Mouse (Mus musculus) small intestine, adult 2 months (tissue): ENCODE data around the gene Col4a2. TPM values are rescaled to one million over a fixed set of nuclear protein-coding genes. Genes with fewer than 3 reads are reported as not detected.
A peak's percentile ranks its signal among the peaks of the same experiment; 100 is the strongest.

Experiments used
- H3K27ac ChIP-seq: fragments of 200-500 bp; 2 replicates; pipeline ENCODE4 v1.5.1; 2012; ENCODE audit warnings: low read depth, low read length, control low read depth, inconsistent platforms; ENCODE audit not compliant: insufficient read depth
- H3K27me3 ChIP-seq: fragments of 200-500 bp; 2 replicates; pipeline ENCODE4 v1.6.1; 2012; ENCODE audit warnings: mild to moderate bottlenecking, moderate library complexity, low read length, inconsistent platforms; ENCODE audit not compliant: control insufficient read depth, insufficient read depth
- H3K36me3 ChIP-seq: fragments of 200-500 bp; 2 replicates; pipeline ENCODE4 v1.6.1; 2012; ENCODE audit warnings: mild to moderate bottlenecking, low read length, control low read depth, inconsistent platforms; ENCODE audit not compliant: control insufficient read depth, insufficient read depth
- H3K4me1 ChIP-seq: fragments of 200-500 bp; 2 replicates; pipeline ENCODE4 v1.6.1; 2012; ENCODE audit warnings: low read length, inconsistent platforms, mixed read lengths; ENCODE audit not compliant: control insufficient read depth, insufficient read depth, insufficient read length
- H3K4me3 ChIP-seq: fragments of 200-500 bp; 2 replicates; pipeline ENCODE4 v1.5.1; 2012; ENCODE audit warnings: low read depth, mild to moderate bottlenecking, control low read depth, inconsistent platforms, low read length, moderate library complexity
- CTCF ChIP-seq: fragments of 200-500 bp; IDR thresholded peaks from 2 replicates; pipeline ENCODE4 v1.5.1; 2012; ENCODE audit warnings: low read depth, mild to moderate bottlenecking, control low read depth, inconsistent platforms, low read length, moderate library complexity, mixed read lengths; ENCODE audit not compliant: insufficient replicate concordance, insufficient read length; ENCODE audit errors: extremely low read depth
- POLR2A ChIP-seq: fragments of 200-500 bp; IDR thresholded peaks from 2 replicates; pipeline ENCODE4 v1.6.1; 2012; ENCODE audit warnings: low read depth, mild to moderate bottlenecking, control low read depth, inconsistent platforms, low read length, moderate library complexity
- WGBS: fragments of 180-500 bp; shearing (Covaris S2); methylation state at CpG from one replicate; pipeline ENCODE4 v1.1.7; 2018; 5-methylcytosine and 5-hydroxymethylcytosine counted together
- polyA plus RNA-seq: library from polyadenylated mRNA; depleted of rRNA; stranded (reverse); fragments of >200 nt; gene quantifications from 2 replicates; pipeline ENCODE4 v1.2.3, GENCODE M21; 2012

Gene Col4a2
- polyA plus RNA-seq, 1 experiment = 35.6 TPM

- Histone ChIP-seq H3K27me3 (no peaks in the 10 kb centered on the region), H3K36me3 (no peaks in the 10 kb centered on the region), H3K4me3 (no peak overlapping the region), H3K27ac (no peak overlapping the region), H3K4me1 (peaks cover 3% of the 10 kb centered on the region)
- TF ChIP-seq CTCF (no peak), POLR2A (no peak)
- WGBS = 73% methylated on average over 8 of the region's 8 CpGs
These were observed 101.7 kb downstream of the Col4a2 start for GRCm38 (mm10) chr8:11414304-11414703.

- no peak for TF ChIP-seq CTCF
- TF ChIP-seq POLR2A = no peak
- Histone ChIP-seq H3K36me3 (no peaks in the 10 kb centered on the region), H3K4me1 (peaks cover 3% of the 10 kb centered on the region), H3K27ac (no peak overlapping the region), H3K4me3 (no peak overlapping the region), H3K27me3 (no peaks in the 10 kb centered on the region)
- WGBS = 79% methylated on average over 10 of the region's 10 CpGs
These were observed 102.5 kb downstream of the Col4a2 start for GRCm38 (mm10) chr8:11415089-11415488.

- no peaks in the 10 kb centered on the region for H3K36me3 ChIP-seq
- H3K27me3 ChIP-seq = no peaks in the 10 kb centered on the region
- H3K4me3 ChIP-seq = no peak overlapping the region
- TF ChIP-seq POLR2A = no peak
- no peak for TF ChIP-seq CTCF
- no peak overlapping the region for H3K27ac ChIP-seq
- no peaks in the 10 kb centered on the region for H3K4me1 ChIP-seq
- WGBS = 69% methylated on average over 13 of the region's 13 CpGs
These were observed 105.2 kb downstream of the Col4a2 start for GRCm38 (mm10) chr8:11417762-11418161.

- no peaks in the 10 kb centered on the region for H3K4me1 ChIP-seq
- no peaks in the 10 kb centered on the region for H3K27me3 ChIP-seq
- 34% methylated on average over 6 of the region's 6 CpGs for WGBS
- no peak overlapping the region for H3K27ac ChIP-seq
- TF ChIP-seq POLR2A (no peak), CTCF (no peak)
- H3K4me3 ChIP-seq = no peak overlapping the region
- no peaks in the 10 kb centered on the region for H3K36me3 ChIP-seq
These were observed 106.6 kb downstream of the Col4a2 start for GRCm38 (mm10) chr8:11419232-11419631.

GRCm38 (mm10) chr8:11419645-11420044, 107.0 kb downstream of the Col4a2 start:
- Histone ChIP-seq H3K27me3 (no peaks in the 10 kb centered on the region), H3K36me3 (no peaks in the 10 kb centered on the region), H3K27ac (no peak overlapping the region), H3K4me1 (no peaks in the 10 kb centered on the region), H3K4me3 (no peak overlapping the region)
- 5% methylated on average over 2 of the region's 2 CpGs for WGBS
- TF ChIP-seq CTCF = peak; percentile 80; the same call in 1 of the 2 replicates
- no peak for TF ChIP-seq POLR2A

GRCm38 (mm10) chr8:11421105-11421504, 108.5 kb downstream of the Col4a2 start:
- Histone ChIP-seq H3K4me1 (no peaks in the 10 kb centered on the region), H3K4me3 (no peak overlapping the region), H3K27me3 (no peaks in the 10 kb centered on the region), H3K27ac (no peak overlapping the region), H3K36me3 (no peaks in the 10 kb centered on the region)
- WGBS = 58% methylated on average over 14 of the region's 14 CpGs
- no peak for TF ChIP-seq POLR2A
- TF ChIP-seq CTCF = peak; percentile 78; the same call in 1 of the 2 replicates

- Histone ChIP-seq H3K4me3 (no peak overlapping the region), H3K36me3 (no peaks in the 10 kb centered on the region), H3K27ac (no peak overlapping the region), H3K4me1 (no peaks in the 10 kb centered on the region), H3K27me3 (no peaks in the 10 kb centered on the region)
- TF ChIP-seq POLR2A (no peak), CTCF (no peak)
- 67% methylated on average over 6 of the region's 6 CpGs for WGBS
These were observed 109.4 kb downstream of the Col4a2 start for GRCm38 (mm10) chr8:11421968-11422367.
